Mouse (Mus musculus) thymus, adult 2 months (tissue): Measurements from ENCODE around the gene Ccdc97. TPM values are rescaled to one million over a fixed set of nuclear protein-coding genes. Genes with fewer than 3 reads are reported as not detected.

ENCODE experiments used
- DNase-seq: peaks from one replicate; pipeline ENCODE4 v3.0.0; 2021
- H3K27ac ChIP-seq: fragments of 200-500 bp; 2 replicates; pipeline ENCODE4 v1.5.1; 2012; ENCODE audit warnings: low read length, control low read depth; ENCODE audit not compliant: control insufficient read depth, insufficient read depth
- H3K27me3 ChIP-seq: fragments of 200-500 bp; 2 replicates; pipeline ENCODE4 v1.6.1; 2012; ENCODE audit warnings: mild to moderate bottlenecking, low read length, moderate library complexity, mixed read lengths; ENCODE audit not compliant: control insufficient read depth, insufficient read depth
- H3K36me3 ChIP-seq: fragments of 200-500 bp; 2 replicates; pipeline ENCODE4 v1.6.1; 2012; ENCODE audit warnings: mild to moderate bottlenecking, low read length, moderate library complexity; ENCODE audit not compliant: control insufficient read depth, insufficient read depth
- H3K4me1 ChIP-seq: fragments of 200-500 bp; replicated peaks from 2 replicates; pipeline ENCODE4 v1.6.1; 2012; ENCODE audit warnings: low read length; ENCODE audit not compliant: control insufficient read depth, insufficient read depth
- H3K4me3 ChIP-seq: fragments of 200-500 bp; 2 replicates; pipeline ENCODE4 v1.5.1; 2012; ENCODE audit warnings: mild to moderate bottlenecking, low read length, control low read depth, moderate library complexity; ENCODE audit not compliant: control insufficient read depth, insufficient read depth
- CTCF ChIP-seq: fragments of 200-500 bp; IDR thresholded peaks from 2 replicates; pipeline ENCODE4 v1.5.1; 2012; ENCODE audit warnings: mild to moderate bottlenecking, control low read depth, low read length, moderate library complexity, borderline replicate concordance; ENCODE audit not compliant: control insufficient read depth, poor library complexity, insufficient read depth; ENCODE audit errors: extremely low read depth
- POLR2A ChIP-seq: fragments of 200-500 bp; IDR thresholded peaks from 2 replicates; pipeline ENCODE4 v1.6.1; 2012; ENCODE audit warnings: mild to moderate bottlenecking, low read length, control low read depth, moderate library complexity; ENCODE audit not compliant: control insufficient read depth, poor library complexity, insufficient read depth; ENCODE audit errors: extremely low read depth
- WGBS: fragments of 180-500 bp; shearing (Covaris S2); methylation state at CpG from one replicate; pipeline ENCODE4 v1.1.7; 2018; 5-methylcytosine and 5-hydroxymethylcytosine counted together
- polyA plus RNA-seq: library from polyadenylated mRNA; depleted of rRNA; stranded (reverse); fragments of >200 nt; gene quantifications from 2 replicates; pipeline ENCODE4 v1.2.3, GENCODE M21; 2012

Gene Ccdc97
- polyA plus RNA-seq, 1 experiment = 184 TPM

DNA sequence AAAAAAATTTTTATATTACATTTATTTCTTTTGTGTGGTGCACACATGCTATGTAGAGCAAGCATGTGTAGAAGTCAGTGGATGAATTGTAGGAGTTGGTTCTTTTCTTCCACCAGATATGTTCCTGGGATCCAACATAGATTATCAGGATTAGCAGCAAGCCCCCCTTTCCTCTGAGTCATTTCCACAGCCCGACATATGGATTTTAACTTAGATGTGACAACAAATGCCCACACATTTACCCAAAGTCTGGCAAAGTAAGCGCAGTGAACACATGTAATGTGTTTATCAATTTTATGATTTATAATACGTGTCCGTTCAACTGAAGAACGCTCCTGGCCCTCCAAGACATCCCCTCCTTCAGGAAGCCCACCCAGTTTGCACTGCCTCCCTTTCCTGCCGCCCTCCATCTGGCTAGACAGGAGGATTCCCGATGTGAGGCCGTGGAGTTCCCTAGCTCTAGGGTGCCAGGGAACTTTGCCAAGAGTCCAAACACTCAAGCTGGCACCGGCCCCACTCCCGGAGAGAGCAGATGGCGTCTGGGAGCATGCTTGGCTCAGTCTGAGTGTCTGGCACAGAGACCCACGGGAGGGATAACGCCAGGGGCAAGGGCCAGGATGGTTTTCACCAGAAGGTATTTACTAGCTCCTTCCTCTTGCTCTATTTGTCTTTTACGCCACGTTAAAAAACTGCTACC, 42.7 kb downstream of the Ccdc97 start:
- no peak overlapping the region for H3K4me3 ChIP-seq
- H3K27ac ChIP-seq = no peak overlapping the region
- H3K36me3 ChIP-seq = no peaks in the 10 kb centered on the region
- H3K27me3 ChIP-seq = no peaks in the 10 kb centered on the region; the same call in 1 of the 2 replicates
- WGBS = 92% methylated on average over 15 of the region's 15 CpGs
- TF ChIP-seq CTCF = no peak
- TF ChIP-seq POLR2A = no peak
- no peak for DNase-seq
- H3K4me1 ChIP-seq = peaks cover 17% of the 10 kb centered on the region

DNA sequence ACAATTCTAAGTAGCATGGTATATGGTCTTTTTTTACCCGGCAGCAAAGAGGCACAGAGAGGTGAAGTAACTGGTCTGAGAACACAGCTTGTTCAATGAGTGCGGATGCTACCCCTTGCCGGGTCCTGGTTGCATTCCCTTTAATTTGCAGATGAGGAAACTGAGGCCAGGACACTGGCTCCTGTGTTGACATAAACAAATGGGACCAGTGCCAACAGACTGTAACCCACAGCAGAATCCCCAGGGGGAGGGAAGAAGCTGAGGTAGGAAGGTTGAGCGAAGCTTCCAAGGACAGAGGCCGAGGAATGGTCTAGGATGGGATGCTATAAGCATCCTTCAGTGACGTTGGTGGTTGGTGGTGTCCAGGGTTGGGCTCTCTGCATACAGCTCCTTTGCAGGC, 43.5 kb downstream of the Ccdc97 start:
- H3K4me3 ChIP-seq = no peak overlapping the region
- DNase-seq = no peak
- no peak for TF ChIP-seq CTCF
- no peak for TF ChIP-seq POLR2A
- H3K4me1 ChIP-seq = peaks cover 15% of the 10 kb centered on the region
- H3K36me3 ChIP-seq = no peaks in the 10 kb centered on the region
- H3K27me3 ChIP-seq = no peaks in the 10 kb centered on the region; the same call in 1 of the 2 replicates
- 75% methylated on average over 6 of the region's 6 CpGs for WGBS
- H3K27ac ChIP-seq = no peak overlapping the region

- Histone ChIP-seq H3K27ac (no peak within 1 kb of the TSS), H3K36me3 (no peaks in the 10 kb centered on the region), H3K4me3 (peak within 1 kb of the TSS; percentile 26), H3K4me1 (peaks cover 12% of the 10 kb centered on the region), H3K27me3 (no peaks in the 10 kb centered on the region; the same call in 1 of the 2 replicates)
- peak; percentile 31 for DNase-seq
- WGBS = 1% methylated on average over 29 of the region's 29 CpGs
- TF ChIP-seq CTCF (no peak), POLR2A (no peak)
Measured at GRCm38 (mm10) chr7:25674719-25675300, 44.1 kb downstream of the Ccdc97 start, which contains the start of gene Tmem91. Tmem91 (minus strand) TSS chr7:25675166.

DNA sequence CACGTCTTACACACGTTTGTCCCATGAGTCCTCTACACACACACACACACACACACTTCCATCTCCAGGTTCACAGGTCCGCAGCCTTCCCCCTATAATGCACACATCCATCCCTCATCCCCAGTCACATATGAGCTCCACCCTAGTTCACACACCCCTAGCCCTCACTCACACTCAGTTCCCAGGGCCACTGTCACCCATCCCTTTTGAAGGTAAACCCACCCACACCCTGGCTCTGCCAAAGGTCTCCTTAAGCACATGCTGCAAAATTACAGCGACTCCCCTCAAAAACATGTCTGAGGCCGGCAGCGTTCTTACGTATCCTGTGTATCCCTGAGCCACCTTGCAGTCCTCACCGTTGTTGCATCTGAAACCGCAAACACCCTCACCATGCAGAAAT, 44.6 kb downstream of the Ccdc97 start:
- Histone ChIP-seq H3K27me3 (no peaks in the 10 kb centered on the region; the same call in 1 of the 2 replicates), H3K36me3 (no peaks in the 10 kb centered on the region), H3K4me1 (peaks cover 12% of the 10 kb centered on the region), H3K4me3 (peak overlapping the region; percentile 26; the same call in 1 of the 2 replicates), H3K27ac (no peak overlapping the region)
- DNase-seq = no peak
- no peak for TF ChIP-seq CTCF
- no peak for TF ChIP-seq POLR2A
- 8% methylated on average over 9 of the region's 9 CpGs for WGBS

- H3K27me3 ChIP-seq = no peaks in the 10 kb centered on the region; the same call in 1 of the 2 replicates
- WGBS = 68% methylated on average over 4 of the region's 4 CpGs
Measured at GRCm38 (mm10) chr7:25672442-25672841, 46.4 kb downstream of the Ccdc97 start.

DNA sequence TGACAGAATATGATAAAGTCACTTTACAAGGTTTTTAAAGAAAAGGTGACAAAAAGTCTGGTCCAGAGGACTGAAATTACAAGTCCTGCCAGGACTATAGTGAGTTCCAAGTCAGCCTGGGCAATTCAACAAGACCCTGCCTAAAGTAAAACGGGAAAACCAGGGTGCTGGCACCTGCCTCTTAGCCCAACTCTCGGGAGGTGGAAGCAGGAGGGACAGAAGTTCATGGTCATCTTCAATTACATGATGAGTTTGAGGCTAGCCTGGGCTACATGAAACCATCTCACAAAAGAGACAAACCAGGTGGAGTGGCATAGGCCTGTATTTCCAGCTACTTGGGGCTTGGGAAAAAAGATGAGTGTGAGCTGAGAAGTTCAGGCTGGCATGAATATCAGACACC, 47.2 kb downstream of the Ccdc97 start:
- Histone ChIP-seq H3K27ac (no peak overlapping the region), H3K36me3 (peaks cover 14% of the 10 kb centered on the region), H3K4me3 (no peak overlapping the region), H3K27me3 (no peaks in the 10 kb centered on the region; the same call in 1 of the 2 replicates), H3K4me1 (peaks cover 10% of the 10 kb centered on the region)
- TF ChIP-seq CTCF (no peak), POLR2A (no peak)
- no peak for DNase-seq
- 95% methylated on average over 2 of the region's 2 CpGs for WGBS

More at GRCm38 (mm10) chr7:25672442-25672841, 46.4 kb downstream of the Ccdc97 start:
- Histone ChIP-seq H3K4me3 (no peak overlapping the region), H3K27ac (no peak overlapping the region), H3K4me1 (peaks cover 10% of the 10 kb centered on the region), H3K36me3 (peaks cover 11% of the 10 kb centered on the region)
- TF ChIP-seq CTCF (no peak), POLR2A (no peak)
- DNase-seq = no peak

- no peak for DNase-seq
- Histone ChIP-seq H3K4me1 (peaks cover 10% of the 10 kb centered on the region), H3K4me3 (no peak overlapping the region), H3K27ac (no peak overlapping the region), H3K27me3 (no peaks in the 10 kb centered on the region; the same call in 1 of the 2 replicates), H3K36me3 (peaks cover 30% of the 10 kb centered on the region)
- TF ChIP-seq POLR2A (no peak), CTCF (no peak)
- WGBS = 96% methylated on average over 4 of the region's 4 CpGs
Measured at GRCm38 (mm10) chr7:25670096-25670495, 48.8 kb downstream of the Ccdc97 start.
